Mouse (Mus musculus) midbrain, embryonic 14.5 days (tissue): ENCODE measurements at regions not wholly inside any gene's neighbourhood (a gene's known extent, or its start where the extent isn't known, plus 50 kb on each side); places are given as distances from the start of the nearest gene placed in this dataset.

Experiments used
- ATAC-seq: fragments of 200-750 bp; cut with Nextera tagmentation; 2 replicates; pipeline ENCODE4 v1.8.0; 2017; ENCODE audit warnings: moderate number of reproducible peaks, moderate library complexity; ENCODE audit not compliant: low FRiP score, low TSS enrichment
- DNase-seq: peaks from one replicate; pipeline ENCODE4 v3.0.0-alpha.2; 2015
- H3K27ac ChIP-seq: fragments of 300-500 bp; sonication (generic); replicated peaks from 2 replicates; pipeline ENCODE4 v1.5.1; 2014; ENCODE audit warnings: mild to moderate bottlenecking, low read depth, low read length, moderate library complexity
- H3K27me3 ChIP-seq: fragments of 300-500 bp; sonication (generic); 2 replicates; pipeline ENCODE4 v1.6.1; 2014; ENCODE audit warnings: low read length, control low read depth, mixed read lengths; ENCODE audit not compliant: control insufficient read depth, insufficient read depth
- H3K36me3 ChIP-seq: fragments of 300-500 bp; sonication (generic); 2 replicates; pipeline ENCODE4 v1.6.1; 2014; ENCODE audit warnings: low read length, control low read depth; ENCODE audit not compliant: control insufficient read depth, insufficient read depth
- H3K4me1 ChIP-seq: fragments of 300-500 bp; sonication (generic); 2 replicates; pipeline ENCODE4 v1.6.1; 2014; ENCODE audit warnings: mild to moderate bottlenecking, antibody characterized with exemption, low read length, control low read depth; ENCODE audit not compliant: control insufficient read depth, insufficient read depth
- H3K4me2 ChIP-seq: fragments of 300-500 bp; sonication (generic); 2 replicates; pipeline ENCODE4 v1.6.1; 2014; ENCODE audit warnings: mild to moderate bottlenecking, low read length, moderate library complexity
- H3K4me3 ChIP-seq: fragments of 300-500 bp; sonication (generic); replicated peaks from 2 replicates; pipeline ENCODE4 v1.5.1; 2014; ENCODE audit warnings: low read depth, low read length
- H3K9ac ChIP-seq: fragments of 300-500 bp; sonication (generic); replicated peaks from 2 replicates; pipeline ENCODE4 v1.6.1; 2014; ENCODE audit warnings: mild to moderate bottlenecking, low read length, moderate library complexity
- H3K9me3 ChIP-seq: fragments of 300-500 bp; sonication (generic); 2 replicates; pipeline ENCODE4 v1.6.1; 2016; ENCODE audit warnings: low read length, control low read depth, mixed read lengths; ENCODE audit not compliant: control insufficient read depth
- WGBS: fragments of 180-500 bp; shearing (Covaris S2); extraction: QIAGEN DNeasy Blood & Tissue Kit; methylation state at CpG from one replicate; pipeline ENCODE4 v1.1.7; 2014; 5-methylcytosine and 5-hydroxymethylcytosine counted together

DNA sequence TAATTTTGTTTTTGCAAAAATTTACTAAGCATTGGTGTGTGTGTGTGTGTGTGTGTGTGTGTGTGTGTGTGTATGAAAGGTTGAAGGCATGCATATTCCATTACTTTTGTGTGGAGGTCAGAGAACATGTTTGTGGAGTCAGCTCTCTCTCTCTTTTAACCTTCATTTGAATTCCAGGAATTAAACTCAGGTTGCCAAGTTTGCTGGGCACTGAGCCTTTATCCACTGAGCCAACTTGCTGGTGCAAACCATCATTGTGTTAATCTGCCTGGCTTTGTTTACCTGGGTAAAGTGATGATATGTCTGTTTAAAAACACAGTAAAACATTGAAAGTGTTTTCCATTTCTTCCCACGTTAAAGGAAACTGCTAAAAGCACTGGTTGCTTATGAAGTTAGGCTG, 154.7 kb upstream of the Kcnq5 start:
- no peak overlapping the region for H3K9ac ChIP-seq
- no peak overlapping the region for H3K27ac ChIP-seq
- H3K36me3 ChIP-seq: no peaks in the 10 kb centered on the region
- no peak overlapping the region for H3K4me2 ChIP-seq
- DNase-seq: no peak
- H3K27me3 ChIP-seq: no peaks in the 10 kb centered on the region
- WGBS: 86% methylated on average over 1 of the region's 1 CpGs
- H3K4me1 ChIP-seq: no peaks in the 10 kb centered on the region
- no peaks in the 10 kb centered on the region for H3K9me3 ChIP-seq
- no peak for ATAC-seq
- H3K4me3 ChIP-seq: no peak overlapping the region

DNA sequence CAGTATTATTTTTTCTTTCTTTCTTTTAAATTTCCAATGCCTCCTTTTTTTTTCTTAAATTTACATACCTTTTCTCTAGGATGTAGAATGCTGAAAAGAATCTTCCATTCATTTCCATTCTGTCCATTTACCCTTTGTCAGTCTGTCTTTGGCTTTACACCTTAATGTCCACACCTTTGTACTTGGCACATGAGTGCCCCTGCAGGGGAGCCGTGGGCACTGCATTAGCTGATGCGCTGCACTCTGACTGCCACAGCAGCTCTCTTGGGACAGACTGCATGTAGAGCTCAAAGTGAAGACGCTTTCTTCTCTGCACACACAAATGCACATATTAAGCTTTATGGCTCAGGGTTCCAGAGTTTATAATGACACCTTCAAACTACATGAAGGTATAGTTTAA, 143.8 kb upstream of the Kcnq5 start:
- ATAC-seq (peak; percentile 55; the same call in 1 of the 2 replicates), DNase-seq (peak; percentile 29)
- Histone ChIP-seq H3K4me1 (no peaks in the 10 kb centered on the region), H3K27me3 (no peaks in the 10 kb centered on the region), H3K36me3 (no peaks in the 10 kb centered on the region), H3K9ac (no peak overlapping the region), H3K9me3 (no peaks in the 10 kb centered on the region), H3K4me3 (no peak overlapping the region), H3K4me2 (no peak overlapping the region), H3K27ac (no peak overlapping the region)
- 48% methylated on average over 3 of the region's 3 CpGs for WGBS

DNA sequence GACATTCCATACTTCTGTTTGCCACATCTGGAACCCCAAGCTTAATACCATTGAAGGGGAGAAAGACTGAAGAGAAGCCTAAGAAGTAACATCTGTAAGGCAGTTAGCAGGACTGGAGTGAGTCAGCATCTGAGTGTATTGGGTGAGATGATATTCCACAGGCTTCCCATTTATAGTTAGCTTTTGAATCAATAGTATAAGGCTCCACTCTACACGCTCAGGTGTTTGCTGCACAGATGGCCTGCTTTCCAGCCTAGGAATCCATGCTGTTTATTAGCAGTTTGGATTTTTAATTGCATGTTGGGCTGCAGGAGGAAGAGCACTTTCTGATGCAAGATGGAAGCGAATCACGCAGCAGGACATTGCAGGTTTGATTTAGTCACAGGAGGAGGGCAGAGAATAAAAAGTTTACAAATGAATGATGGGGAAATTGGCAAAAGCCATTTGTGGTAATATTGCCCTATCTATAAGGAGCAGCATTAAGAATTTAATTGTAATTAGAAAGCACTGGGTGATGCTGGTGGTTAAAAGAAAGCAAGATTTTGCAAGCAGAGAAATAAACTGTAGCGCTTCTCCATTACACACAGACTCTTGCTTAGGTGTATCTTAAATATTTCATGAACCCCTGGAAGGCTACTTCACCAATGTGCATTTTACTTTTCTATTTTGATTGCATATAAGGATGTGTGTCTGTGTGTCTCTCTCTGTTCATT, 109.8 kb upstream of the Kcnq5 start:
- H3K4me3 ChIP-seq: no peak overlapping the region
- 91% methylated on average over 4 of the region's 4 CpGs for WGBS
- no peak overlapping the region for H3K9ac ChIP-seq
- no peak overlapping the region for H3K27ac ChIP-seq
- H3K9me3 ChIP-seq: no peaks in the 10 kb centered on the region
- no peaks in the 10 kb centered on the region for H3K4me1 ChIP-seq
- no peak overlapping the region for H3K4me2 ChIP-seq
- no peak for ATAC-seq
- no peak for DNase-seq
- no peaks in the 10 kb centered on the region for H3K36me3 ChIP-seq
- no peaks in the 10 kb centered on the region for H3K27me3 ChIP-seq

DNA sequence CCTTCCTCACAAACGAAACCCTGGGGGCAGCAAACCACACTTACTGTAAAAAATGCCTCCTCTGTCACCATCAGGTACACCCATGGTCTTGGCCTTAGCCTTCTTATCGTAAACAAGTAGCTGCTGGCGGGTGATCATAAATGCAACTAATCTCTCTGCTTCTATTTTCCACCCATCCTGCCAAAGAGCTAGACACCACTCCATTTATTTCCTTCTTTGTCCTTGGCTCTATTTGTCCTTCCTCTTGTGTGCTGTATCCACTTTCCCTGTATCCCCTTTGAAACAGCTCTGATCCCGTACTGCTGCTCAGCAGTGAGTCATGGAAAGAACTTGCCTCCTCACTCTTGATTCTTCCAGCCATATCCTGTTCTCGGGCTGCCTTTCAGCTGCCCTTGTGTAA, 108.3 kb upstream of the Kcnq5 start:
- Histone ChIP-seq H3K4me3 (no peak overlapping the region), H3K27ac (no peak overlapping the region), H3K27me3 (no peaks in the 10 kb centered on the region), H3K4me2 (no peak overlapping the region), H3K4me1 (no peaks in the 10 kb centered on the region), H3K9ac (no peak overlapping the region), H3K36me3 (no peaks in the 10 kb centered on the region), H3K9me3 (no peaks in the 10 kb centered on the region)
- WGBS: 73% methylated on average over 5 of the region's 5 CpGs
- DNase-seq (no peak), ATAC-seq (no peak)
